Mouse (Mus musculus): Measurements from ENCODE around the gene Tmc8.

GRCm38 (mm10) chr11:117764319-117764718 is 17.6 kb upstream of the Tmc8 start:
- TF ChIP-seq CTCF (IDR thresholded peaks at IDR 0.05; ENCODE audit: borderline replicate concordance, insufficient read depth, low read depth, low read length) (no peak), POLR2A (IDR thresholded peaks at IDR 0.05; ENCODE audit: borderline replicate concordance, insufficient read depth, low read length) (no peak)

Data from cerebellum, adult 2 months (tissue).